Mouse (Mus musculus): Measurements from ENCODE around the gene Smcr8. TPM values are rescaled to one million over a fixed set of nuclear protein-coding genes. Genes with fewer than 3 reads are reported as not detected.
A peak's percentile ranks its signal among the peaks of the same experiment; 100 is the strongest.
"Not testable (repeated sequence)": the region's sequence is repeated elsewhere in the genome, so short reads cannot be mapped to it uniquely, and the experiment has no call there.

Gene Smcr8
- polyA plus RNA-seq, 1 experiment from 2014 or later: 3.7 TPM

GRCm38 (mm10) chr11:60784179-60784922, 7.0 kb downstream of the Smcr8 start:
- ATAC-seq (ENCODE audit: extremely low read depth, insufficient number of reproducible peaks, low FRiP score, low TSS enrichment): no peak
- H3K36me3 ChIP-seq: peaks cover 90% of the 10 kb centered on the region
- H3K4me3 ChIP-seq: no peak overlapping the region
- 82% methylated on average over 8 of the region's 8 CpGs for WGBS
- peaks cover 40% of the 10 kb centered on the region for H3K4me1 ChIP-seq
- H3K27me3 ChIP-seq (replicated peaks): no peaks in the 10 kb centered on the region
- no peak overlapping the region for H3K9ac ChIP-seq
- H3K9me3 ChIP-seq: no peaks in the 10 kb centered on the region
- H3K4me2 ChIP-seq: no peak overlapping the region
- H3K27ac ChIP-seq (replicated peaks): no peak overlapping the region

- Histone ChIP-seq H3K36me3 (peaks cover 96% of the 10 kb centered on the region), H3K4me3 (no peak overlapping the region)
Measured at GRCm38 (mm10) chr11:60787595-60787994, 10.3 kb downstream of the Smcr8 start.

DNA sequence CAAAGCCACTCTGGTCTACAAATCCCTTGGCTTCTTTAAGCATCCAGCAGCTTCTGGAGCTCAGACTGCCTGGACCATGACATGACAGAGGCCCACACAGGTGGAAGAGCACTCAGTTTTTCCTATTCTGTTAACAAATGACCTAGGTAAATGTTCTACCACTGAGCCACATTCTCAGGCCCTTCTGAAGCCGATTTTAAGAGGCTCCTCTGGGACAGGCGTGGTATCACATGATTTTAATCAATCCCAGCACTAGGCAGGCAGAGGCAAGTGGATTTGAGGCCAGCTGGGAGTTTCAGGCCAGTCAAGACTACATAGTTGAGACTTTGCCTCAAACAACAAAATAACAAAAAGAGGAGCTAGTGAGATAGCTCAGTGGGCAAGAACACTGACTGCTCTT, 13.1 kb downstream of the Smcr8 start:
- Histone ChIP-seq H3K4me1 (0 out of 2 replicates have a peak, but pooled peaks cover 4% of the 10 kb centered on the region), H3K27me3 (replicated peaks) (no peaks in the 10 kb centered on the region), H3K27ac (replicated peaks) (no peak overlapping the region), H3K4me2 (no peak overlapping the region), H3K9ac (no peak overlapping the region), H3K9me3 (no peaks in the 10 kb centered on the region), H3K36me3 (peaks cover 94% of the 10 kb centered on the region), H3K4me3 (no peak overlapping the region)
- ATAC-seq (ENCODE audit: extremely low read depth, insufficient number of reproducible peaks, low FRiP score, low TSS enrichment): no peak
- 80% methylated on average over 2 of the region's 2 CpGs for WGBS

More at GRCm38 (mm10) chr11:60787595-60787994, 10.3 kb downstream of the Smcr8 start:
- Histone ChIP-seq H3K4me1 (peaks cover 8% of the 10 kb centered on the region), H3K9me3 (no peaks in the 10 kb centered on the region), H3K27ac (replicated peaks) (no peak overlapping the region), H3K9ac (no peak overlapping the region), H3K4me2 (no peak overlapping the region), H3K27me3 (replicated peaks) (no peaks in the 10 kb centered on the region)
- no peak for ATAC-seq (ENCODE audit: extremely low read depth, insufficient number of reproducible peaks, low FRiP score, low TSS enrichment)
- 61% methylated on average over 1 of the region's 1 CpGs for WGBS

DNA sequence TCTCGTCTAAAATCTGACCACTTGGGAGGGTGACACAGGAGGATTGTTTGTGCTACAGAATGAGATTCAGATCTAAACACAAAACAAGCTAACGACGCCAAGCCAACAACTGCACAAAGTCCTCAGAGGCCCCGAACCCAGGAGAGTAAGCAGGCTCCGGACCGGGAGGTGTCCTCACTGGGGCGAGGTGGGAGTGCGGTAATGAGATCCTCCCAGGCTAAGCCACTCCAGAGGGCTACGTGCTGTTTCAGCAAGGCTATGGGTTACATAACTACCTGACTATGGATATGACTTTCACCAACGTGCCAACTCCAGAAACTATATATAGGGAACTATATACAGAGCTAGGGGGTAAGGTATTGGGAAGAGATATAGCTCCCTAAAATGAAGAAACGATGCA, 19.0 kb downstream of the Smcr8 start:
- Histone ChIP-seq H3K27me3 (replicated peaks) (no peaks in the 10 kb centered on the region), H3K4me1 (0 out of 2 replicates have a peak, but pooled peaks cover 3% of the 10 kb centered on the region), H3K36me3 (peaks cover 83% of the 10 kb centered on the region), H3K9me3 (no peaks in the 10 kb centered on the region), H3K4me3 (no peak overlapping the region), H3K4me2 (no peak overlapping the region), H3K27ac (replicated peaks) (no peak overlapping the region), H3K9ac (no peak overlapping the region)
- ATAC-seq (ENCODE audit: extremely low read depth, insufficient number of reproducible peaks, low FRiP score, low TSS enrichment): no peak
- WGBS: 77% methylated on average over 11 of the region's 11 CpGs

DNA sequence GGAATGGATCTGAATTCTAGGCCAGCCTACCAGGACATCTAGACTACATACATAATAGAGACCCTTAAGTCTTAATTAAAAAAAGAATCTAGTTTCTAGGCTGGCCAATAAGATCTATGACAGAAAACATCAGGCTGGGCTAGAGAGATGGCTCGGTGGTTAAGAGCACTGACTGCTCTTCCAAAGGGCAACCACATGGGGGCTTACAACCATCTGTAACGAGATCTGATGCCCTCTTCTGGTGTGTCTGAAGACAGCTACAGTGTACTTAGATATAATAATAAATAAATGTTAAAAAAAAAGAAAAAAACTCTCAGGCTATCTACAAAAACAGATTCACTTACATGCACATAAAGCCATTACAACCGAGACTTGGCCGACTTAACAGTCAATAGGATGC, 22.7 kb downstream of the Smcr8 start:
- ATAC-seq (ENCODE audit: extremely low read depth, insufficient number of reproducible peaks, low FRiP score, low TSS enrichment): no peak
- Histone ChIP-seq H3K36me3 (peaks cover 66% of the 10 kb centered on the region), H3K27ac (replicated peaks) (no peak overlapping the region), H3K4me3 (no peak overlapping the region), H3K9me3 (no peaks in the 10 kb centered on the region), H3K9ac (no peak overlapping the region), H3K4me2 (no peak overlapping the region), H3K27me3 (replicated peaks) (no peaks in the 10 kb centered on the region), H3K4me1 (0 out of 2 replicates have a peak, but pooled peaks cover 3% of the 10 kb centered on the region)
- 88% methylated on average over 4 of the region's 4 CpGs for WGBS

DNA sequence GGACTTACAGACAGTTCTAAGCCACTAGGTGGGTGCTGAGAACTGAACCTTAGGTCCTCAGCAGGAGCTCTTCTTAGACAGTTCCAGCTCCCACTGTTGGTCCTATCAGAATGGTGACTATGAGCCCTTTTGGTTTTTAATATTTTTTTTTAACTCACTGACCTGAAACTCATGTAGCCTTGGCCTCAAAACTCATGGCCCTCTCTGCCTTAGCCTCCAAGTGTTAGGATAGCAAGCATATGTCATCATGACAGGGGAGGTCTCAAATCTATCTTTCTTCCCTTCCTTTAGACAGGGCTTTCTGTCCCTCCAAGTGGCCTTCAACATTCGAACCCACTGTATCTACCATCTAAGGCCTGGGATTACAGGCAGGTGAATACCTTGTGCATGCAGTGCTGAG, 23.6 kb downstream of the Smcr8 start:
- WGBS: 57% methylated on average over 1 of the region's 1 CpGs
- no peak overlapping the region for H3K4me3 ChIP-seq
- peaks cover 63% of the 10 kb centered on the region for H3K36me3 ChIP-seq
- no peak overlapping the region for H3K4me2 ChIP-seq
- H3K4me1 ChIP-seq: 0 out of 2 replicates have a peak, but pooled peaks cover 3% of the 10 kb centered on the region
- no peak overlapping the region for H3K27ac ChIP-seq (replicated peaks)
- no peaks in the 10 kb centered on the region for H3K27me3 ChIP-seq (replicated peaks)
- H3K9ac ChIP-seq: no peak overlapping the region
- ATAC-seq (ENCODE audit: extremely low read depth, insufficient number of reproducible peaks, low FRiP score, low TSS enrichment): no peak
- no peaks in the 10 kb centered on the region for H3K9me3 ChIP-seq

DNA sequence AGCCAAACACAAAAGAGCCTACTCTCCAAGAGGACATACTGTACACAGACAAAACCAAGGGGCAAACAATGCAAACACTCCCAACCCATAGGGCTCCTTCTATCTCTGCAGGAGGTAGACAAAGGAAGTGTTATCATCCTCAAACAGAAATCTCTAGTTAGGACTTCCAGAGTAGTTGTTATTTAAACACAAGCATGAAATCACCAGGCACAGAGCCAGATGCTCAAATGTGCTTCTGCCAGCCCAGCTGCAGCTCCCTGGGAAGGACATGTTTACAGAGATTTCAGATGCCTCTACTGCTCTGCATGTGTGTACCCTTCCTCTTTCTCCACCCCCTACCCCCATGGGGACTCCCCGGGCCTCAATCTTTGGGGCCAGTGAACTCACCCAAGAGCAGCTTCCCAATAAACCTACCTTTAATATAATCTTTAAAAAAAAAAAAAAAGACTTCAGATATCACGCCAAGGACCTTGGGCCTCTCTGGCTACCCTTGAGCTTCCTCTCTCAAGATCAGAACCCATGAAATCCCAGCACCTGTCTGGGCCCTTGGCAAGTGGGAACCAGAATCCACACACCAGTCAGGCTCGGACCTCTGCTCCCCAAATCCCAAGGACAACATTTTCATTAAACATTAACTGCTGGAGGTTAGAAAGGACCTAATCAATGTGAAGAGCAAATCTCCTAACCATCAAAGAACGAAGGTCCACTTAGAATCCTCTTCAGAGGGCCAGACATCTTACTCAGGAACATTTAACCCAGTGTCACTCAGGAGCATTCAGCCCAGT, 31.2 kb downstream of the Smcr8 start:
- H3K27ac ChIP-seq (replicated peaks): peak overlapping the region; percentile 37
- no peak overlapping the region for H3K4me3 ChIP-seq
- peaks cover 12% of the 10 kb centered on the region for H3K36me3 ChIP-seq
- no peaks in the 10 kb centered on the region for H3K9me3 ChIP-seq
- 68% methylated on average over 4 of the region's 4 CpGs for WGBS
- no peaks in the 10 kb centered on the region for H3K27me3 ChIP-seq (replicated peaks)
- peaks cover 30% of the 10 kb centered on the region for H3K4me1 ChIP-seq
- H3K4me2 ChIP-seq: peak overlapping the region; percentile 72; the same call in 1 of the 2 replicates
- H3K9ac ChIP-seq: peak overlapping the region; percentile 45
- no peak for ATAC-seq (ENCODE audit: extremely low read depth, insufficient number of reproducible peaks, low FRiP score, low TSS enrichment)

- ATAC-seq (ENCODE audit: extremely low read depth, insufficient number of reproducible peaks, low FRiP score, low TSS enrichment): no peak
- Histone ChIP-seq H3K9ac (peak overlapping the region; percentile 62), H3K4me1 (peaks cover 30% of the 10 kb centered on the region), H3K27me3 (replicated peaks) (no peaks in the 10 kb centered on the region), H3K9me3 (no peaks in the 10 kb centered on the region), H3K4me3 (peak overlapping the region; percentile 52), H3K4me2 (peak overlapping the region; percentile 72), H3K27ac (replicated peaks) (no peak overlapping the region), H3K36me3 (peaks cover 2% of the 10 kb centered on the region; the same call in 1 of the 2 replicates)
- WGBS: 68% methylated on average over 1 of the region's 1 CpGs
Measured at GRCm38 (mm10) chr11:60809546-60809945, 32.2 kb downstream of the Smcr8 start.

DNA sequence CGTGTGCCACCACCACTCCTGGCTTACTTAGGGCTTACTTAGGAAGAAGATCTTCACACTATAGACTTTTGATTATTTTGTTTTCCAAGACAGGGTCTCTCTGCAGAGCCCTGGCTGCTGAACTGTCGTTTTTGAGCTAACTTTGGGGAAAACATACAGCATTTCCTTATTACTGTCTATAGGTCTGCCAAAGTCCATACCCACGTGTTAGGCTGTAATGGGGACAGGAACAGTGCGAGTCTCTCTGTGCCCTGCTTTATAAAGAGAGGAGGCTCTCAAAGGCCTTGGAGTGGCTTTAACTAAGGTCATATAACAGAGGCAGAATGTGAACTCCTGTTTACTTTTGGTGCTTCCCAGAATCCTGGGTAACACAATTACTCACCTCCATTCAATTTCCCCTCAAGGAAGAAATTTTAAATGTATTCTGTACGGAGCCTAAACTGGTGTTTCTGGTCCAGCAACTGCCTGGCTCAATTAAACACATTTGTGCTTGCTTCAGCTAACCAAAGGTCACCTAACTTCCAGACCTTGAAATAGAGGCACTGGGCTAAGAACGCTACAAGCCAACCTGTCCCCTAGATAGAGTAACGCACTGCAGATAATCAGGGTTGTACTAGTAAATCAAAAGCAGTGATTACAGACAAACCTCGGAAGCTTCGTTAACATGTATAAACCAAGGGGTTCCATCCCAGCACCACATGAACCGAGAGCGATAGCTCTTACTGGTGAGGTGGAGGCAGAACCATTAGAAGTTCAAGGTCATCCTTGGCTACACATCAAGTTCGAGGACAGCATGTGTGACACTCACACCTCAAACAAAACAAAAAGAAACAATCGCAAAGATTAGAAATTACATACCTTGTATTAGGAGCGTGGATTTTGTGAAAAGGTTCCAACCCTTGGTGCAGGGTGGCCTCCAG, 33.0 kb downstream of the Smcr8 start:
- no peaks in the 10 kb centered on the region for H3K9me3 ChIP-seq
- H3K27me3 ChIP-seq (replicated peaks): no peaks in the 10 kb centered on the region
- no peak for ATAC-seq (ENCODE audit: extremely low read depth, insufficient number of reproducible peaks, low FRiP score, low TSS enrichment)
- peak overlapping the region; percentile 52 for H3K4me3 ChIP-seq
- peak overlapping the region; percentile 62 for H3K9ac ChIP-seq
- H3K27ac ChIP-seq (replicated peaks): no peak overlapping the region
- peaks cover 2% of the 10 kb centered on the region; the same call in 1 of the 2 replicates for H3K36me3 ChIP-seq
- WGBS: 15% methylated on average over 14 of the region's 14 CpGs
- peaks cover 30% of the 10 kb centered on the region for H3K4me1 ChIP-seq
- H3K4me2 ChIP-seq: peak overlapping the region; percentile 72

DNA sequence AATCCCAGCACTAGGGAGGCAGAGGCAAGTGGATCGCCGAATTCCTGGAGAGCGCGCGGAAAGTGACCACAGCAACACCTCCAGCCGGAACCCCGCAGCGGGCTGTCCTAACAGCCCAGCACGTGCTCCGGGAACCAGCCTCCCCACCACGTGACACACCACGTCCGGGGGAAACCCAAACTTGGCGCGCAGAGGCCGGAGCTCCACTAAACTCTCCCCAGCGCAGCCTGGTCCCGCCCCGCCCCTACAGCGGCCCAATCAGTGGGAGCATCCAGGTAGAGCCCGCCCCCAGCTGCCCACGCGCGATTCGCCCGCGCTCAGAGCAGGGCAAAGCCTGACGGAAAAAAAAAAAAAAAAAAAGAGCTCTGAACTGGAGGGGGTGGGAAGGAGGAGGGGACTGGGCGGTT, 33.7 kb downstream of the Smcr8 start:
- under 1% methylated on average over 29 of the region's 29 CpGs for WGBS
- H3K27me3 ChIP-seq (replicated peaks): no peaks in the 10 kb centered on the region
- ATAC-seq (ENCODE audit: extremely low read depth, insufficient number of reproducible peaks, low FRiP score, low TSS enrichment): peak; percentile 99
- peak overlapping the region; percentile 72 for H3K9ac ChIP-seq
- peaks cover 30% of the 10 kb centered on the region for H3K4me1 ChIP-seq
- no peaks in the 10 kb centered on the region for H3K9me3 ChIP-seq
- H3K4me3 ChIP-seq: peak overlapping the region; percentile 52
- peak overlapping the region; percentile 72 for H3K4me2 ChIP-seq
- H3K27ac ChIP-seq (replicated peaks): no peak overlapping the region
- no peaks in the 10 kb centered on the region for H3K36me3 ChIP-seq

DNA sequence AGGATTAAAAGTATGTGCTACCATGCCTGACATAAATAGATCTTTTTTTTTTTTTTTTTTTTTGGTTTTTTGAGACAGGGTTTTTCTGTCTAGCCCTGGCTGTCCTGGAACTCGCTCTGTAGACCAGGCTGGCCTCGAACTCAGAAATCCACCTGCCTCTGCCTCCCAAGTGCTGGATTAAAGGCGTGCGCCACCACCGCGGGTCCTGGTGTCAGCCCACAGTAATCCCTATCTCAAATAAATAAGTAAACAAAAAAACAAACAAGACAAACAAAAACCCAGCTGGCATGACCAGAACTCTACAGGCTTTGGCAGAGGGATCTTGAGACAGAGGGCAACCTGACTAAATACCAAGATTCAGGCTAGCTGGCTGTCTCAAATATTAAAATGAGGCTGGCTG, 34.3 kb downstream of the Smcr8 start, which contains the start of gene Shmt1:
TSS of gene Shmt1 (minus strand) at position 101 of the 400 bp plus-strand sequence.
- not testable (repeated sequence) for ATAC-seq (ENCODE audit: extremely low read depth, insufficient number of reproducible peaks, low FRiP score, low TSS enrichment); H3K27me3 ChIP-seq (replicated peaks); H3K27ac ChIP-seq (replicated peaks); H3K9me3 ChIP-seq; H3K36me3 ChIP-seq
- Histone ChIP-seq H3K4me2 (peak within 1 kb of the TSS; percentile 72), H3K4me1 (peaks cover 30% of the 10 kb centered on the region), H3K4me3 (peak within 1 kb of the TSS; percentile 52), H3K9ac (peak within 1 kb of the TSS; percentile 72)
- 28% methylated on average over 6 of the region's 6 CpGs for WGBS

Measured in heart, embryonic 13.5 days (tissue).